Mouse (Mus musculus) cerebellum, postnatal 36 days (tissue): ENCODE measurements around the gene Tmem199.

Experiments used
- DNase-seq, 2 experiments: peaks; one replicate each; pipeline ENCODE4 v3.0.0; 2021 to 2022; ENCODE audit warnings: mixed read lengths in 2 of 2

Tmem199 gene

DNA sequence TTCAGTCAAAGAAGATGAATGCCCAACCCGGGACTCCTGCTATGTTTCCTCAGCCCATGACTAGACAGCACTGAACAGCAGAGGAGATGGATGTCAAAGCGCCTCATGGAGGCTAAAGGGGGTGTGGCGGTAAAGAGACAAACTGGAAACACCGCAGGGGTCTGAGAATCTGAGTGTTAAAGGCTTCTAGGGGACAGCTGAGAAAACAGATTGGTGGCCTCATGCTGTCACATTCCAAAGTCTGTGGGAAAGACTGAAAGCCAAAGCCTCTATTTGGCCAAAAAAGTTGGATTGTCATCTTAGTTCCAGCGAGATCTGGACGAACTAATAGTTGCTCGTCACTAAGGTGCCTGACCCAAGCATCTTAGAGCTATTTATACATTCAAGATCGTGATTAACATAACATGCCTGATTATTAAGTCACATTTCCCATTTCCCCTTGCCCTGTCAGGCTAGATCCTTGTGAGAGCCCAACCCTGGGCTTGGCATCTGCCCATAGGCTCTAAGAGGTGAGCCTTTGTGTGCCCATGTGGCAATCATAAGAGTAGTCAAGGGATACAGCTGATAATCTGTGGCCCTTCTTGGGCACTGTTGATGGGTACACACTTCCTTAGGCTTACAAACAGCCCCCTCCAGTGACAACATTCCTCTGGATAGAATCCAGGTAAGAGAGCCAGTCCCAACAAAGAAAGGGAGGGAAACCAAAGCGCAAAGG, 11.4 kb upstream of the Tmem199 start:
- DNase-seq = no peak

DNA sequence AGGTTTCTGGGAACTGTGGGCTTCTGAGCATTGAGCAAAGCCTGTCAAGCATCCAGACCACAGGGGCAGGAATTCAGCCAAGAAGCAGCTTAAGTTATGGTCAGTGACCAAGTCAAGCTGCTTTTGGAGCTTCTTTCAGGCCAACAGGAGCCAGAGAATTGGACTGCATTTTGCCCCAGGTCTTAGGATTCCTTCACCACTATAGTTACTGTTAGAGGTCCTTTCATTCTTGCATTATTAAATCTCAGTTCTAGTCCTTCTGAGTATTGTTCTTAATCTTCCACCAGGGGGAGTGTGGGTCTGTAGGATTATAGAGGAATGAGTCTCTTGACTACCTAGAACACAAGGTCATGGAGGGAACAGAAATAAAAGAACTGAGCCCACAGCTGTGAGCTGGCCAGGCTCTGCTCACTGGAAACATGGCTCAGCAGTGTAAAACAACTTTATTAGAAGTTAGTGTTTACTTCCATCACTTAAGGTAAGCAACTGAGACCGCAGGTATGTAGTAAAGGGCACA, 10.6 kb upstream of the Tmem199 start:
- DNase-seq = no peak

DNA sequence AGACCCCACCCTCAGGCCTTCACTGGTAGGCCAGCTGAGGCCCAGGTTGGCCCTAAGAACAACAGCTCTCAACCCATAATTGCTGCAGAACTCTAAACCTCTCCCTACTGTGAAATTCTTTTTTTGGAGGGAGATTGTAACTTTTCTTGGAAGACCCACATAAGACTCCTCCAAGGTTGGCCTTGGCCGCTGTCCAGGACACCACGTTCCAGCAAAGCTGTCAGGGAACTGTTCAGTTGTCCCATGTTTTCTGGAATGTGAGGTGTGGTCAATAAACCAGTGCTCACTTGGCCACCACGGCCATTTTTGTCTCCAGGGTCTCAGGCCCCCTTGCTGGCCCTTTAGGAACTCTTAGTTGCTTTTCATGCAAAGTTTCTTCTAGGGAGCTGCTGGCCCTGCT, 9.9 kb upstream of the Tmem199 start:
- DNase-seq = no peak

DNA sequence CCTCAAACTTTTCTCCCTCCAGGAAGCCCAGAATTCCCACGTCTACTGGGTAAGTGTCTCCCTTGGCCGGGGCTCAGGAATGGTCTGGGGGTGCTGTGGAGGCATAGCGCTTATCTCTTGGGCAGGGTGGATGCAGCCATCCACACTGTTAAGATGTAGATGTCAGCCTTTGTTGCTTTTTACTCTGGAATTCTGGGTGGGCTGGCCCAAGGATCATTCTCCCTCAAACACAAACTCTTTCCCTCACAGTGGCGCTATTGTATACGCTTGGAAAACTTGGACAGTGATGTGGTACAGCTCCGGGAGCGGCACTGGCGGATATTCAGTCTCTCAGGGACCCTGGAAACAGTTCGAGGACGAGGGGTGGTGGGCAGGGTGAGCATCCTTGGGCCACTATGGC, 7.0 kb upstream of the Tmem199 start:
- DNase-seq = no peak

DNA sequence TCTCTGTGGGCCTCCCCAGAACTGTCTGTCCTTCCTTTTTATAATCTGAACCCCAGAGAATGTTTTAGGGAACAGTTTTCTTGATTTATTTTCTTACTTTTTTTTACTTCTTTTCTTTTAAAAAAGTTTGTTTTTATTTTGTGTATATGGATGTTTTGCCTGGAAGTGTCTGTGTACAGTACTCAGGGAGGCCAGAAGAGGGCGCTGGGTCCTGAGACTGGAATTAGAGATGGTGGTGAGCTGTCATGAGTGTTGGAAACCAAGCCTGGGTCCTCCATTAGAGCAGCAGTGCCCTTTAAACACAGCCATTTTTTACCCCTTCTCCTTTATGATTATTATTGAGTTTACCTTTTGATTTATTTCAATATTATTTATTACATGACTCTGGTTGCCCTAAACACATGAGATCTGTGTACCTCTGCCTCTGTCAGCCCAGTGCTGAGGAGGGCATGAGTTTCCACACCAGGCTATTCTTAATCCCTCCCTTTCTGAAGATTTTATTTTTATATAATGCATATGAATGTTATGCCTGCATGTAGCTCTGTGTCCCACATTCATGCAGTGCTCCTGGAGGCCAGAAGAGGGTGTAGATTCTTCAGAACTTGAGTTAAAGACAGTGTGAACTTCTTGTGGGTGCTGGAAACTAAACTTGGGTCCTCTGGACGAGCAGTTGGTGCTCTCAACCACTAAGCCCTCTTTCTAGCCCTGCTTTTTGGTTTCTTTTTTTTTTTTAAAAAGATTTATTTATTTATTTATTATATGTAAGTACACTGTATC, 3.8 kb upstream of the Tmem199 start:
- DNase-seq = no peak

DNA sequence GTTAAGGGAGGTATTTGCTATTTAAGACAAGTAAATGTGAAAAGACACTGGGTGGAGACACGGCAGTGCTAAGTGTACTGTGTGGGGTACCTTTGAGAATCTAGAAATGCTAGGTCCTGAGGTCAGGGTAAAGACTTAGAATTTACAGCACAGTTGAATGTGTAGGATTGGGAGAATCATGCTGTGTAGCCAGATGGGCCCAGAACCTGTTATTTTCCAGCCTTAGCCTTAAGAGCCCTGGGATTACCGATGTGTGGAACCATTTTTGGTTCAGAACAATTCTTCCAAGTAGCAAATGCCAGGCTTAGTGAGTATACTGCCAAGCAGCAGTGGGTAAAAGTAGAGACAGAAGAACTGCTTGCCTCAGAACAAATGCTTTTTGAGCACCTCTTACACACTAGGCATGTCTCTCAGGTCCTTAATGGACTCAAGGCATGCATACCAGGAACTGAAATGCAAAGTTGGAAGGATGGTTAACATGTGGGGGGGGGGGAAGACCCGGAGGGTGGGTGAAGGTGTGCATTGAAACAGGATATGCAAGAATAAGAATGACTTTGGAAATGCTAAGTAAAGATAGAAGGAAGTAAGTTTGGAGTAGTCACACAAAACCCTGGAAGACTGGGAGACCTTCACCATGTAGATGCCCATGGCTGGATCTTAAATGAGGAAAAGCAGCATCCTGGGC, 1.3 kb upstream of the Tmem199 start:
- no peak for DNase-seq

DNA sequence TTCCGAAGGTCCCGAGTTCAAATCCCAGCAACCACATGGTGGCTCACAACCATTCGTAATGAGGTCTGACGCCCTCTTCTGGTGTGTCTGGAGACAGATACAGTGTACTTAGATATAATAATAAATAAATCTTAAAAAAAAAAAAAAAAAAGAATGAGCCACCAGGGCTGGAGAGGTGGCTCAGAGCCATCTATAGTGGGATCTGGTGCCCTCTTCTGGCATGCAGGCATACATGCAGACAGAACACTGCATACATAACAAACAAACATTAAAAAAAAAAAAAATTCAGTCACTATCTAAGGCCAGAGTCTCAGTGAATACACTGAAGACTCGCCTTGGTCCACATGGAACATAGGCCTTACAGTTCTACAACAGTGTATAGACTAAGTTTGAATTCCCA, 2.8 kb downstream of the Tmem199 start:
- no peak for DNase-seq

DNA sequence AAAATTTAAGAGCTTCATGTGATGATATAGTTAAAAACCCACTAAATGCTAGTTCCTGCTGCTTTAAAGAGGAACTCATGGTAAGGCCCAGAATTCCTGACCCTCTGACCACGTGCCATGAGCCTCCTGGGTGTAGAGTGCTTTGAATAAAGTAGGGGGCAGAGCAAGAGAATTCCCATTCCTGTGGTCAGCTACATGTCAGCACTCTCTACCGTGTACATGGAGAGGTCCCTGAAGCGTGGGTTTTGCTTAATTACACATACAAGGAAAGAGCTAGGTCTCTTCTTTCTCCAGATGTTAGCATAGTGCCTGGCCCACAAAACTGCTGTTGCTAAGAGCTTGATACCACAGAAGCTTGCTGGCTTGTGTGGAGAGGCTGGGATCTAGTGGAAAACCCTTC, 6.5 kb downstream of the Tmem199 start:
- DNase-seq = no peak

DNA sequence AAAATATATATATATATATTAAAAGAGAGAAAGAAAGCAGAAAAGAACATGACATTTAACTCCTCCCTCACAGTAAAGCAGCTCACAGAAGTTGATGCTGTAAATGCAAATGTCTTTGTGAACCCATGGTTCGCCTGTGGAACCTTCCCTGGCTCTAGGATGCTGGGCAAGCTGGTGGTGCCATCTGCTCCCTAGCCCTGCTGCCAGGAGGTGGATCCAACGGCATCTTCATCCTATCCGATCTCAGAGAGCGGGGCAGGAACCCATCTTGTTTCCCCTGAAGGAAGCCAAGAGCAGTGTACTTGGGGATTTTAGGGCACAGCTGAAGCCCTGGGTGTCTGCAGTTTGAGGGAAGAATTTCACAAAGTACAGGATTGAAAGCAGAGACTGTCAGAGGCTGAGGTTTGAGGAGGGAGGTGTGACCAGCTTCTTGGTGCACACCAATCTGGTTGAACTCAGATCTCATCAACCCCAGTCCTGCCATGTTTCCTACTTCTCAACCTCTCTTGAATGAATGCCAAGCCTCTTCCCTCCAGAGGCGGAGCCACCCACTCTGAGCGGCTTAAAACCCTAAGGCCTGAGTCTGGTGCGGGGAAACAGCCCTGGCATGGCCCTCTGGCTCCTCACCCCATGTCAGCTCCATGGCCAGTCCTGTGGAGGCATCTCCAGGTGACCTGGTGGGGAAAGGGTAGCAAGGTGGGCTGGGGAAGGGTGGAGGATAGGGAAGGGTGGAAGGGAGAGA, 8.9 kb downstream of the Tmem199 start, which contains the start of gene Sebox:
Gene Sebox, plus strand, starts transcription at position 539 of the 742 bp plus-strand sequence.
- peak; percentile 88 to 91 for DNase-seq

DNA sequence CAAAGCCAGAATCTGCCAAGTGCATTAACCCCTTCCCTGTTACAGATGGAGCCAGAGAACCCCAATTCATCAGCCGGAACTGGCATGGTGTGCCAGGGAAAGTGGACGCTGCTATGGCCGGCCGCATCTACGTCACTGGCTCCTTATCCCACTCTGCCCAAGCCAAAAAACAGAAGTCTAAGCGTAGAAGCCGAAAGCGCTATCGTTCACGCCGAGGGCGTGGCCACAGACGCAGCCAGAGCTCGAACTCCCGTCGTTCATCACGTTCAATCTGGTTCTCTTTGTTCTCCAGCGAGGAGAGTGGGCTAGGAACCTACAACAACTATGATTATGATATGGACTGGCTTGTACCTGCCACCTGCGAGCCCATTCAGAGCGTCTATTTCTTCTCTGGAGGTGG, 10.4 kb downstream of the Tmem199 start:
- DNase-seq = no peak

DNA sequence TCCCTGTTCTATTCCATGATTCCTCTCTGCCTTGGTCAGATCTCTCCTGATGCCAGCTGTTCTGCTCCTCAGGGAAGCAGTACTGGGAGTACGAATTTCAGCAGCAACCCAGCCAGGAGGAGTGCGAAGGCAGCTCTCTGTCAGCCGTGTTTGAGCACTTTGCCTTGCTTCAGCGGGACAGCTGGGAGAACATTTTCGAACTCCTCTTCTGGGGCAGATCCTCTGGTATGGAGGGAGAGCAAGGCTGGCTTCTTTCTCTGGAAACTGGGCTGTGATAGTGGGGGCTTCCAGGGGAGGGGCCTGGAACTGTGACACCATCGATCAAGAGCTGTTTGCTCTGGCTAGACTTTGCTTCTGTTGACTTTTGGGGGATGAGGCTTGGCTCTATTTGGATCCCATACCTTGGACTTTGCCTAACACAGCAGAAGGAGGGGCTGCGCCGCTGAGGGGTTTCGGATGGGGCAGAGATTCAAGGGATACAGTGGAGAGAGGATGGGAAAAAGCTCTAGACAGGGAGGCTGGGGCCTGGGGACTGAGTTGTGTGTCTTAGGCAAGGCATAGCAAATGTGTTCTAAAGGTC, 11.3 kb downstream of the Tmem199 start:
- no peak for DNase-seq

DNA sequence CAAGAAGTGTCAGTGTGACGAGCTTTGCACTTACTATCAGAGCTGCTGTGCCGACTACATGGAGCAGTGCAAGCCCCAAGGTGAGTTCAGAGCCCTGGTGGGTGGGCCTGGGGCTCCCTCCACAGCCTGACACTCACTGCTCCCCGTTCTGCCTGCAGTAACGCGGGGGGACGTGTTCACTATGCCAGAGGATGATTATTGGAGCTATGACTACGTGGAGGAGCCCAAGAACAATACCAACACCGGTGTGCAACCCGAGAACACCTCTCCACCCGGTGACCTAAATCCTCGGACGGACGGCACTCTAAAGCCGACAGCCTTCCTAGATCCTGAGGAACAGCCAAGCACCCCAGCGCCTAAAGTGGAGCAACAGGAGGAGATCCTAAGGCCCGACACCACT, 12.4 kb downstream of the Tmem199 start:
- no peak for DNase-seq

DNA sequence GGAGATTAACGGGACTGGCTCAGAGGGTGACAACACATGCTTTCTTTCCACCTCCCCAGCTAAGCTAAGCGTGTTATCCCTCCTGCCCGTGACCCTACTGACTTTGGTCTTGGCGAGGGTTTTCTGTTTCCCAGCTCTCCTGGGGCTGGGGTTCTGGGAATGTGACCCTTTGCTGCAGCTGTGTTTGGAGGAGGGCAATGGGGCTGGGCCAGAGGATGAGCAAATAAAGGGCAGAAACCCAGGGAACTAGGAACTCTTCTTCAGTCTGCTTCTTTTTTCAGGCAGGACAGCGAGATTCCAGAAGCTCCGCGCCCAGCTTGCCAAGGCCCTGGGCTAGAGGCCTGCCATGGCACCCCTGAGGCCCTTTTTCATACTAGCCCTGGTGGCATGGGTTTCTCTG, 13.0 kb downstream of the Tmem199 start, which contains the start of gene Vtn:
Gene Vtn, plus strand, starts transcription at position 88 of the 400 bp plus-strand sequence.
- no peak for DNase-seq

DNA sequence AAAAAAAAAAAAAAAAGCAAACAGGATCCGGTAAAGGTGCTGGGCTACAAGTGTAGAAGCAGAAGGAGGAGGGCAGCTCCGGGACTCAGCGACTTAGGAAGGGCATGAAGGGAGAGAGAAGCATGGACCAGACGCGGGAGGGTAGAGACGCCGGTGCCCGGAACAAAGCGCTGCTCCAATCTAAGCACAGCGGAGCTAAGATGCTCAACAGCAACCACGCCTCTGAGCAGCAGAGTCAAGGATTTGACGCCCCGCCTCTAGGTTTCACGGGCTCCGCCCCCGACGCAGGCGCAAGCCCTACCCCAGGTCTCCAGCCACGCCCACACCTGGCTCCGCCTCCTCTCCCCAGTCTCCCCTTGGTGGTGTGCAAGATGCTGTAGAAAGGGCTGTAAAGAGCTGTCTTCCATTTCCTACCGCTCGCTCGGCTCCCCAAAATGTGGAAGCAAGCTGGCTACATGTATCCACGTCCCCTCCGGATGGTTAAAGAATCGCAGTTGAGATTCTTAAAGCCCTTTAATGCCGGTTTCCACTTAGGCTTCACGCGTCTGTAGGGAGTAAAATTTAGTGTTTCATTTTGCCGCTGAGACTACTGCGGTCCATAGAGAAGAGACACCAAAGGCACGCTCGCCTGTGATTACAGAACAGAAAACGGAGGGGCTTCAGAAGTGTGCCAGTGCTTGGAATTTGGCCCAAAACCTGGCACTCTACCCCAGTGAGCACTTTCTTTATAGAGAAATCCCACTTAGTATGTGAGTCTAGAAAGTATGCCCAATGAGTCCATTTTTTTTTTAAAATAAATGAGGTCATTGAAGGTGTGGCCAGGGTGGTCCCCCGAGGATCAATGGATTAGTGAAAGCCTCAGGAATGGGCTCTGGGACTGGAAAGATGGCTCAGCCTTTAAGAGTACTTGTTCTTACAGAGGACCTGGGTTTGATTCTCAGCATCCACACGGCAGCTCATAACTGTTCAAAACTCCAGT, 14.1 kb downstream of the Tmem199 start, which contains the start of gene Sarm1:
Gene Sarm1, minus strand, starts transcription at position 211 of the 979 bp plus-strand sequence.
- peak; percentile 96 to 99 for DNase-seq

DNA sequence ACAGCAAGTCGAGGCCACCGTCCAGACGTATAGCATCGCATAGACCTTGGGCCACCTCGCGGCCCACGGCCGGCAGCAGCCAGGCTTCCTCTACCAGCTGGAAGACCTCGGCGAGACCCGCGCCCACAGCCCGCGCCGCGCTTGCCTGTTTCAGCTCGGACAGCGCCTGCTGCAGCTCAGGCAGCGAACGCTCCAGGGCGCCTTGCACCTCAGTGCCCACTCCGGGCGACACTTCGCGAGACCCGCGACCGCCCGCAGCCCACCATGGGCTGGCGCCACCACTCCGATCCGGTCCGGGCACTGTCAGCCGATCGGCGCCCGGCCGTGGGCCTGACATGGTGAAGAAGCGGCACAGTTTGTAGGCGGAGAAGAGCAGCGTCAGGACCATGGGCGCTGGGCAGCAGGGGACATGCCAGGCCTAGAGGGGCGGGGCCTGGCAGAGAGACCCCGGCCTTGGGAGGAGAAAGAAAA, 14.9 kb downstream of the Tmem199 start:
- DNase-seq = peak; percentile 58 to 62

DNA sequence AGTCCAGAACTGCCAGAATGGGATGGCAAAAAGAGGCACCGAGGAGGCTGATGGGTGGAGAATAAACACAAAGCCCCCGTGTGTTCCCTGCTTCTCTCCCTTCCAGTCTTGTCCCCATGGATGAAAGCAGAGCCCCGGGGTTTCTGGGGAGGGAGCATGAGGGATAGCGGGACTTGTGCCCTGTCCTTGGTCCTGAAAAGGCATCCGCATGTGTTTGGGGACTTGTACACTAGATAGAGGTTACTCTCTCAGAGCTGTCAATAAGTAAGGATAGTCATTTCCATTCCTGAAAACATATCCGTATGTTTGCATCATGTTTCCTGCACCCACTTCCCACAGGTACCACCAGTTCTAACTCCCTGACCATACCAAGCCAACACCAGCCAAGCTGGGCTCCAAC, 16.1 kb downstream of the Tmem199 start:
- no peak for DNase-seq

DNA sequence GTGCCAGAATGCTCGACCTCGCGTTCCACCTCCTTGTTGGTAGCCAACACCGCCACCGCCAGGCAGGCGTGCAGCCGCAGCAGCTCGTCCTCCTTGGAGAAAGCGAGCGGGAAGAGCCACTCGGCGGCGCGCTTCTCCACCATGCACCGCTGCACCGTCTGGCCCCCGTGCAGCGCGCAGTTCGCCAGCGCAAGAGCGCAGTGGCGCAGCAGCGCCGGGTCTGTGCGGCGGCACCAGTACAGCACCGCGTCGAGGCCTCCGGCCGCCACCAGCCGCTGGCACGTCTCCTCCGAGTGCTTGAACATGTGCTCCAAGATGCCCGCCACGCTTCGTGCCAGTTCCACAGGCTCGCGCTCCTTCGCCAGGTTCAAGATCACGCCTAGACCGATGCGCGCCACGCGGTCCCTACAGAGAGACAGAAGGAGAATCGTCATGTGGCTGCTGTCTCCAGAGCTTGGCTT, 21.2 kb downstream of the Tmem199 start:
- DNase-seq = peak; percentile 60 to 69

DNA sequence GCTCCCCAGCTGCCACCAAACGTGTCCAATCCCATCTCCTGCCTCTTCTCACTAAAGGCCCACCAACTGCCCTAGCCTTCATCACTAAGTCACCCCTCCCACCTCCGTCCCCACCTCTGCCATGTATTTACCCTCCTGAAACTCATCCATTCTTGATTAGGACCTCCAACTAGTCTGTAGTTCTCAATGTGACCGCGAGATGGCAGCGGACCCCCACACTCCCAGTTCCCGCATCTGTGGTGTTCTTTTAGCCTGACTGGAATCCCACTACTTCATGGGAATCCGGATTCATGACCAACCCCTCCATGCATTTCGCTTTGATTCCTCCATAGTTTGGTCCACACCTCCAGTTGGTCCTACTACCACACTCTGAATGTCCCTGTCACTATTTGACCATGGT, 23.8 kb downstream of the Tmem199 start:
- DNase-seq = peak; percentile 84 to 90

DNA sequence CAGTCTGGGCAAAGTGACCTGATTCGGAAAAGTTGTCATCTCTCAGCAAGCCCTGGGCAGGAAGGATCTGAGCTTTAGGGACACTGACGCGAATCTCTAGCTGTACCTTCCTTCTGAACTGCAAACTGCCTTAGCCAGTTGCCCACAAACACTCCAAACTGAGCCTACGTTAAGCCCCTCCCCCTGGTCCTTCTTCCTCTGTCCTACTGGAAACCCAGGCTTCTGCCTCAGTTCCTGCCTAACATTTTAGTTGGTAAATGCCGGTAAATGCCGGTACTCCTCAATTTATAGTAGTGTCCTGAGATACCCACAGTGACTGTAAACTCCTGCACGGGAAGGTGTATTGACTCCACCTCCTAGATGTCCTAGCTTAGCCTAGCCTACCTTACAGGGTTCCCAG, 28.3 kb downstream of the Tmem199 start:
- DNase-seq = no peak

DNA sequence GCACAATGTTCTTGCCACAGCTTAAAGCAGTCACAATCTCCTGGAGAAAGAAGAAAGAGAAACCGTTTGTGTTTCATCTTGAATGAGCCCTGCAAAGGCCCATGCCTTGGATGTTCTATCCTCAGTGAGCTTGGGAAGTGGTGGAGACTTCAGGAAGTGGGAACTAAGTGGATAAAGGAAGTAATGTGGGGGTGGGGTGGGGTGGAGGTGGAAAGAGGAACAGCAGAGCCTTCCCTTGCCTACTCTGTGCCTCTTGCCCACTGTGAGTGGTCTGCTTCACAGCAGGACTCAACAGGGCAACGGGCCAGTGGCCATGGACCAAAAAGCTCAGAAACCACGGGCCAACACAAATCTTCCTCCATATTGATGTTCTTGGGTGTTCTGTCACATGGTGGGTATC, 36.7 kb downstream of the Tmem199 start:
- DNase-seq = no peak
